Mouse (Mus musculus): ENCODE data around the gene Mvb12b. TPM values are rescaled to one million over a fixed set of nuclear protein-coding genes. Genes with fewer than 3 reads are reported as not detected.

Gene Mvb12b
- polyA plus RNA-seq, 1 experiment: 8.9 TPM

- no peak overlapping the region for H3K4me3 ChIP-seq (replicated peaks)
Observed at GRCm38 (mm10) chr2:33801336-33801735, 86.4 kb downstream of the Mvb12b start.

DNA sequence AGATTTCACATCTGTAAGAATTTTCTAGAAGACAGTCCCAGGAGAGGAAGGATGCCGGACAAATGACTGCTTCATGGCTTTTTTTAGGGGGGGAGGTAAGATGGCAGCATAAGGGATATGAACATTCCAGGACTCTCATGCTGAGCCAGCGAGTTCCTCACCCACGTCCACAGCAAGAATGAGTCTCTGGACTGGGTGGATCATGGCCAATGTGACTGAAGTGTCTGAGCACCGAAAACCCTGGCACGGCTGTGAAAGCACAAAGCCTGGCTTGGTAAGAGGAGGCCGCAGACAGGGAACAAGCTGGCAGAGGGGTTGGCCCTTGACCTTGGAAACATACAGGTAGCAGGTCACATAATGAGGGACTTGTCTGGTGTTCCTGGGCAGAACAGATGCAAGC lies 87.5 kb downstream of the Mvb12b start:
- Histone ChIP-seq H3K4me3 (replicated peaks) (no peak overlapping the region), H3K4me1 (ENCODE audit: control insufficient read depth) (peaks cover 27% of the 10 kb centered on the region), H3K36me3 (ENCODE audit: control insufficient read depth) (peaks cover 43% of the 10 kb centered on the region), H3K9me3 (ENCODE audit: control insufficient read depth, low read length) (no peaks in the 10 kb centered on the region), H3K27me3 (ENCODE audit: control insufficient read depth) (no peaks in the 10 kb centered on the region)
- TF ChIP-seq TAL1 (IDR thresholded peaks at IDR 0.05; ENCODE audit: low read length): no peak
- TF ChIP-seq GATA1 (IDR thresholded peaks at IDR 0.05; ENCODE audit: low read length): no peak

More at GRCm38 (mm10) chr2:33801336-33801735, 86.4 kb downstream of the Mvb12b start:
- Histone ChIP-seq H3K4me1 (ENCODE audit: control insufficient read depth) (peaks cover 27% of the 10 kb centered on the region), H3K36me3 (ENCODE audit: control insufficient read depth) (peaks cover 39% of the 10 kb centered on the region), H3K9me3 (ENCODE audit: control insufficient read depth, low read length) (no peaks in the 10 kb centered on the region), H3K27me3 (ENCODE audit: control insufficient read depth) (no peaks in the 10 kb centered on the region)
- no peak for TF ChIP-seq TAL1 (IDR thresholded peaks at IDR 0.05; ENCODE audit: low read length)
- no peak for TF ChIP-seq GATA1 (IDR thresholded peaks at IDR 0.05; ENCODE audit: low read length)

- H3K27me3 ChIP-seq (ENCODE audit: control insufficient read depth): no peaks in the 10 kb centered on the region
- peaks cover 32% of the 10 kb centered on the region for H3K36me3 ChIP-seq (ENCODE audit: control insufficient read depth)
- H3K4me3 ChIP-seq (replicated peaks): no peak overlapping the region
- H3K9me3 ChIP-seq (ENCODE audit: control insufficient read depth, low read length): no peaks in the 10 kb centered on the region
- peaks cover 20% of the 10 kb centered on the region for H3K4me1 ChIP-seq (ENCODE audit: control insufficient read depth)
- TF ChIP-seq GATA1 (IDR thresholded peaks at IDR 0.05; ENCODE audit: low read length): no peak
- no peak for TF ChIP-seq TAL1 (IDR thresholded peaks at IDR 0.05; ENCODE audit: low read length)
Observed at GRCm38 (mm10) chr2:33795716-33796472, 91.9 kb downstream of the Mvb12b start.

- Histone ChIP-seq H3K36me3 (ENCODE audit: control insufficient read depth) (peaks cover 30% of the 10 kb centered on the region), H3K9me3 (ENCODE audit: control insufficient read depth, low read length) (no peaks in the 10 kb centered on the region), H3K4me3 (replicated peaks) (no peak overlapping the region), H3K27me3 (ENCODE audit: control insufficient read depth) (no peaks in the 10 kb centered on the region), H3K4me1 (ENCODE audit: control insufficient read depth) (peaks cover 12% of the 10 kb centered on the region)
- TF ChIP-seq GATA1 (IDR thresholded peaks at IDR 0.05; ENCODE audit: low read length): no peak
Observed at GRCm38 (mm10) chr2:33795001-33795580, 92.7 kb downstream of the Mvb12b start.

DNA sequence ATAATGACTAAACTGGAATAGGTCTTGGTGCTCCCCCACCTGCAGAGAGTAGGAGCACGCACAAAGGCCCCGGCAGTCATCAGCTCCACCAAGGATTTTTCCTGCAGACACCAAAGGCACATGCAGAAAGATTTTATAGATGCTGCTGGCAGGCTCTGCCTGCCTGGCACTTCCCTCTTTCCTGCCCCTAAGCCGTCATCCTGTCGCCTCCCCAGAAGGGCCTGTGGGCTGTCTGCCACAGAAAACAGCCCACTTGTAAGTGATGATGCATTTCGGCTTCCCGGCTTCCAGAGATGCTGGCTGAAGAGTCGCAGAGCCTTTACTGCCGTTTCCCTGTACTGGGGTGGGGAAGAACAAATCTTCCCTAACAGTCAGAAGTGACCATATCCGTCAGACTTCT lies 93.3 kb downstream of the Mvb12b start:
- H3K4me3 ChIP-seq (replicated peaks): no peak overlapping the region
- no peaks in the 10 kb centered on the region for H3K27me3 ChIP-seq (ENCODE audit: control insufficient read depth)
- TF ChIP-seq GATA1 (IDR thresholded peaks at IDR 0.05; ENCODE audit: low read length) (no peak), TAL1 (IDR thresholded peaks at IDR 0.05; ENCODE audit: low read length) (no peak)
- H3K9me3 ChIP-seq (ENCODE audit: control insufficient read depth, low read length): no peaks in the 10 kb centered on the region
- peaks cover 12% of the 10 kb centered on the region for H3K4me1 ChIP-seq (ENCODE audit: control insufficient read depth)
- H3K36me3 ChIP-seq (ENCODE audit: control insufficient read depth): peaks cover 30% of the 10 kb centered on the region

DNA sequence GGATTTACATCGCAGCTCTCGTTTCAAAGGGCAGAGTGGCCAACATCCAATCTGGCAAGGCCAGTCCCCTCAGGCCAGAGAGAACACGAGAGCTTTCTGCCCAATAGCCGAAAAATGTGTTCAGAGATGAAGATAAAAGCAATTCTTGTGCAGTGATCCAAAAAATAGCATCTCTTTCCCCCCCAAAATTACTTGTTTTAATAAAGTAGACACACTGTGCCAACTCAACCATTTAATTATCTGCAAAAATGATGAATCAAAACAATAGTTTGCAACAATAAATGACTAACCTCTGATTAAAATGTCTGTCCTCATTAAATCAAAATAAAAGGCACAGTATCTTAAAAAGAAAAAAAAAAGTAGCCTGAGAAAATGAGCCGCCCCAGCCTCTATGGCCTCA lies 97.4 kb downstream of the Mvb12b start:
- Histone ChIP-seq H3K27me3 (ENCODE audit: control insufficient read depth) (no peaks in the 10 kb centered on the region), H3K36me3 (ENCODE audit: control insufficient read depth) (peaks cover 20% of the 10 kb centered on the region), H3K4me3 (replicated peaks) (no peak overlapping the region), H3K4me1 (ENCODE audit: control insufficient read depth) (no peaks in the 10 kb centered on the region), H3K9me3 (ENCODE audit: control insufficient read depth, low read length) (no peaks in the 10 kb centered on the region)
- no peak for TF ChIP-seq GATA1 (IDR thresholded peaks at IDR 0.05; ENCODE audit: low read length)
- no peak for TF ChIP-seq TAL1 (IDR thresholded peaks at IDR 0.05; ENCODE audit: low read length)

- H3K4me3 ChIP-seq (replicated peaks): no peak overlapping the region
- H3K36me3 ChIP-seq (ENCODE audit: control insufficient read depth): peaks cover 19% of the 10 kb centered on the region
- H3K9me3 ChIP-seq (ENCODE audit: control insufficient read depth, low read length): no peaks in the 10 kb centered on the region
- H3K4me1 ChIP-seq (ENCODE audit: control insufficient read depth): no peaks in the 10 kb centered on the region
- no peak for TF ChIP-seq GATA1 (IDR thresholded peaks at IDR 0.05; ENCODE audit: low read length)
- no peak for TF ChIP-seq TAL1 (IDR thresholded peaks at IDR 0.05; ENCODE audit: low read length)
- H3K27me3 ChIP-seq (ENCODE audit: control insufficient read depth): no peaks in the 10 kb centered on the region
Observed at GRCm38 (mm10) chr2:33789732-33790131, 98.0 kb downstream of the Mvb12b start.

DNA sequence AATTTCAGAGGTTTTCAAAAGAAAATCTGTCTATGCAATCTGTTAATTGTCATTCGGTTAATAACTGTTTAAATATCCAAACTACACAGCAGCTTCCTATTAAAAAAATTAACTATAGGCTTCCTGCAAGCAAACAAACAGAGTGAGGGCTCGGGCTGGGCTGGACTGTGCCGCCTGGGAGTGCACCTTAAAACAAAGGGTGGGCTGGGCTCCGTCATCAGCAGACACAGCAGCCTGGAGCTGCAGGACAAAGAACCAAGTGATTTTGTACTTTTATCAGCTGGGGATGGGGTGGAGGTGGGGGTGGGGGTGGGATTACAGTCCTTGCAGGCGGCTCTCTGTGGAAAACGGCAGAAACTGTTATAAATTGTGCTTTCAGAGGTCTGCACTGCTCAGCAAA lies 98.5 kb downstream of the Mvb12b start:
- Histone ChIP-seq H3K4me3 (replicated peaks) (no peak overlapping the region), H3K4me1 (ENCODE audit: control insufficient read depth) (no peaks in the 10 kb centered on the region), H3K27me3 (ENCODE audit: control insufficient read depth) (no peaks in the 10 kb centered on the region), H3K36me3 (ENCODE audit: control insufficient read depth) (peaks cover 16% of the 10 kb centered on the region), H3K9me3 (ENCODE audit: control insufficient read depth, low read length) (no peaks in the 10 kb centered on the region)
- TF ChIP-seq GATA1 (IDR thresholded peaks at IDR 0.05; ENCODE audit: low read length) (no peak), TAL1 (IDR thresholded peaks at IDR 0.05; ENCODE audit: low read length) (no peak)

- Histone ChIP-seq H3K4me1 (ENCODE audit: control insufficient read depth) (no peaks in the 10 kb centered on the region), H3K36me3 (ENCODE audit: control insufficient read depth) (peaks cover 14% of the 10 kb centered on the region), H3K4me3 (replicated peaks) (no peak overlapping the region), H3K27me3 (ENCODE audit: control insufficient read depth) (no peaks in the 10 kb centered on the region), H3K9me3 (ENCODE audit: control insufficient read depth, low read length) (no peaks in the 10 kb centered on the region)
- no peak for TF ChIP-seq TAL1 (IDR thresholded peaks at IDR 0.05; ENCODE audit: low read length)
- TF ChIP-seq GATA1 (IDR thresholded peaks at IDR 0.05; ENCODE audit: low read length): no peak
Observed at GRCm38 (mm10) chr2:33788851-33789250, 98.9 kb downstream of the Mvb12b start.
